Mouse (Mus musculus) liver, embryonic 16.5 days (tissue): ENCODE data around the gene Zic5. TPM values are rescaled to one million over a fixed set of nuclear protein-coding genes. Genes with fewer than 3 reads are reported as not detected.
"Not testable (repeated sequence)": the region's sequence is repeated elsewhere in the genome, so short reads cannot be mapped to it uniquely, and the experiment has no call there.

Experiments
- ATAC-seq: fragments of 200-750 bp; cut with Nextera tagmentation; 2 replicates; pipeline ENCODE4 v1.8.0; 2017; ENCODE audit warnings: low read depth, mild to moderate bottlenecking, moderate number of reproducible peaks, moderate library complexity
- H3K27ac ChIP-seq: fragments of 300-500 bp; sonication (generic); 2 replicates; pipeline ENCODE4 v1.5.1; 2014; ENCODE audit warnings: mild to moderate bottlenecking, low read length
- H3K27me3 ChIP-seq: fragments of 300-500 bp; sonication (generic); 2 replicates; pipeline ENCODE4 v1.6.1; 2014; ENCODE audit warnings: low read depth, low read length, mixed read lengths; ENCODE audit not compliant: control insufficient read depth, insufficient read depth
- H3K36me3 ChIP-seq: fragments of 300-500 bp; sonication (generic); 2 replicates; pipeline ENCODE4 v1.6.1; 2014; ENCODE audit warnings: mild to moderate bottlenecking; ENCODE audit not compliant: control insufficient read depth, insufficient read depth
- H3K4me1 ChIP-seq: fragments of 300-500 bp; sonication (generic); 2 replicates; pipeline ENCODE4 v1.6.1; 2014; ENCODE audit warnings: low read depth, low read length, mixed read lengths; ENCODE audit not compliant: control insufficient read depth
- H3K4me2 ChIP-seq: fragments of 300-500 bp; sonication (generic); 2 replicates; pipeline ENCODE4 v1.6.1; 2014; ENCODE audit warnings: low read depth, low read length, mixed read lengths
- H3K4me3 ChIP-seq: fragments of 300-500 bp; sonication (generic); 2 replicates; pipeline ENCODE4 v1.5.1; 2014; ENCODE audit warnings: low read depth, mild to moderate bottlenecking, low read length
- H3K9ac ChIP-seq: fragments of 300-500 bp; sonication (generic); 2 replicates; pipeline ENCODE4 v1.6.1; 2014; ENCODE audit warnings: low read depth, low read length
- H3K9me3 ChIP-seq: fragments of 300-500 bp; sonication (generic); replicated peaks from 2 replicates; pipeline ENCODE4 v1.6.1; 2016; ENCODE audit warnings: low read length; ENCODE audit not compliant: control insufficient read depth
- WGBS: fragments of 180-500 bp; shearing (Covaris S2); extraction: QIAGEN DNeasy Blood & Tissue Kit; methylation state at CpG from one replicate; pipeline ENCODE4 v1.1.7; 2014; ENCODE audit not compliant: insufficient replicate concordance; 5-methylcytosine and 5-hydroxymethylcytosine counted together
- polyA plus RNA-seq: library from polyadenylated mRNA; unstranded; fragments of >200 nt; fragmentation: Nextera tagmentation; extraction: Ambion mirVana; gene quantifications from 2 replicates; pipeline ENCODE4 v1.2.1, GENCODE M21; 2015

The Zic5 gene
- polyA plus RNA-seq, 1 experiment from 2014 or later, result not detected

GRCm38 (mm10) chr14:122461966-122462365 lies 3.5 kb downstream of the Zic5 start:
- no peak for ATAC-seq
- Histone ChIP-seq H3K4me2 (no peak overlapping the region), H3K9ac (no peak overlapping the region), H3K36me3 (no peaks in the 10 kb centered on the region), H3K27me3 (peaks cover 64% of the 10 kb centered on the region), H3K9me3 (no peaks in the 10 kb centered on the region), H3K4me3 (no peak overlapping the region), H3K4me1 (peaks cover 10% of the 10 kb centered on the region), H3K27ac (no peak overlapping the region)
- 38% methylated on average over 9 of the region's 9 CpGs for WGBS

- Histone ChIP-seq H3K4me1 (peaks cover 10% of the 10 kb centered on the region), H3K4me3 (no peak overlapping the region), H3K9me3 (no peaks in the 10 kb centered on the region), H3K27me3 (peaks cover 60% of the 10 kb centered on the region), H3K36me3 (no peaks in the 10 kb centered on the region), H3K27ac (no peak overlapping the region), H3K4me2 (no peak overlapping the region), H3K9ac (no peak overlapping the region)
- no peak for ATAC-seq
- 49% methylated on average over 3 of the region's 3 CpGs for WGBS
Measured at GRCm38 (mm10) chr14:122461500-122461899, 4.0 kb downstream of the Zic5 start.

GRCm38 (mm10) chr14:122460226-122460625 lies 5.3 kb downstream of the Zic5 start:
- ATAC-seq, result no peak
- WGBS, result 49% methylated on average over 5 of the region's 5 CpGs
- H3K4me1 ChIP-seq, result peaks cover 10% of the 10 kb centered on the region
- no peaks in the 10 kb centered on the region for H3K36me3 ChIP-seq
- no peaks in the 10 kb centered on the region for H3K9me3 ChIP-seq
- H3K4me3 ChIP-seq, result no peak overlapping the region
- H3K27ac ChIP-seq, result no peak overlapping the region
- peaks cover 49% of the 10 kb centered on the region for H3K27me3 ChIP-seq
- H3K4me2 ChIP-seq, result no peak overlapping the region
- no peak overlapping the region for H3K9ac ChIP-seq

GRCm38 (mm10) chr14:122459776-122460175 lies 5.7 kb downstream of the Zic5 start:
- Histone ChIP-seq H3K4me1 (peaks cover 9% of the 10 kb centered on the region), H3K9ac (no peak overlapping the region), H3K27ac (no peak overlapping the region), H3K9me3 (no peaks in the 10 kb centered on the region), H3K27me3 (peaks cover 49% of the 10 kb centered on the region), H3K4me3 (no peak overlapping the region), H3K36me3 (no peaks in the 10 kb centered on the region), H3K4me2 (no peak overlapping the region)
- WGBS, result 61% methylated on average over 1 of the region's 1 CpGs
- ATAC-seq, result no peak

- not testable (repeated sequence) for H3K4me2 ChIP-seq, H3K9me3 ChIP-seq, ATAC-seq, H3K4me1 ChIP-seq, H3K4me3 ChIP-seq, H3K36me3 ChIP-seq, H3K27ac ChIP-seq, H3K9ac ChIP-seq
- WGBS, result 75% methylated on average over 5 of the region's 12 CpGs
- H3K27me3 ChIP-seq, result peaks cover 47% of the 10 kb centered on the region
Measured at GRCm38 (mm10) chr14:122459332-122459731, 6.1 kb downstream of the Zic5 start.

- ATAC-seq, result no peak
Measured at GRCm38 (mm10) chr14:122455562-122455958, 9.9 kb downstream of the Zic5 start.

GRCm38 (mm10) chr14:122454901-122455561 lies 10.4 kb downstream of the Zic5 start:
- H3K27me3 ChIP-seq, result peaks cover 55% of the 10 kb centered on the region
- no peak overlapping the region for H3K4me2 ChIP-seq

More at GRCm38 (mm10) chr14:122455562-122455958, 9.9 kb downstream of the Zic5 start:
- Histone ChIP-seq H3K9me3 (no peaks in the 10 kb centered on the region), H3K4me1 (no peaks in the 10 kb centered on the region), H3K36me3 (no peaks in the 10 kb centered on the region), H3K27me3 (peaks cover 54% of the 10 kb centered on the region), H3K27ac (no peak overlapping the region), H3K4me3 (no peak overlapping the region), H3K4me2 (no peak overlapping the region), H3K9ac (no peak overlapping the region)
- WGBS, result 50% methylated on average over 4 of the region's 4 CpGs

GRCm38 (mm10) chr14:122453996-122454738 lies 11.3 kb downstream of the Zic5 start:
- WGBS, result 19% methylated on average over 12 of the region's 12 CpGs
- Histone ChIP-seq H3K27me3 (peaks cover 61% of the 10 kb centered on the region), H3K36me3 (no peaks in the 10 kb centered on the region), H3K4me2 (peak overlapping the region; percentile 24; the same call in 1 of the 2 replicates), H3K4me3 (peak overlapping the region; percentile 13), H3K9ac (no peak overlapping the region), H3K27ac (no peak overlapping the region), H3K9me3 (no peaks in the 10 kb centered on the region), H3K4me1 (no peaks in the 10 kb centered on the region)
- ATAC-seq, result no peak

More at GRCm38 (mm10) chr14:122454901-122455561, 10.4 kb downstream of the Zic5 start:
- no peaks in the 10 kb centered on the region for H3K36me3 ChIP-seq
- H3K9me3 ChIP-seq, result no peaks in the 10 kb centered on the region
- no peak overlapping the region for H3K27ac ChIP-seq
- no peak for ATAC-seq
- H3K4me3 ChIP-seq, result no peak overlapping the region
- H3K9ac ChIP-seq, result no peak overlapping the region
- WGBS, result 56% methylated on average over 10 of the region's 10 CpGs
- no peaks in the 10 kb centered on the region for H3K4me1 ChIP-seq

GRCm38 (mm10) chr14:122453388-122453995 lies 12.0 kb downstream of the Zic5 start:
- no peaks in the 10 kb centered on the region for H3K9me3 ChIP-seq
- ATAC-seq, result no peak
- no peak overlapping the region for H3K9ac ChIP-seq
- peak overlapping the region; percentile 24; the same call in 1 of the 2 replicates for H3K4me2 ChIP-seq
- H3K27ac ChIP-seq, result no peak overlapping the region
- H3K4me1 ChIP-seq, result no peaks in the 10 kb centered on the region
- H3K27me3 ChIP-seq, result peaks cover 61% of the 10 kb centered on the region
- 8% methylated on average over 32 of the region's 32 CpGs for WGBS
- no peaks in the 10 kb centered on the region for H3K36me3 ChIP-seq
- H3K4me3 ChIP-seq, result peak overlapping the region; percentile 13
